Mouse (Mus musculus): Measurements from ENCODE around the gene Fhod1. TPM values are rescaled to one million over a fixed set of nuclear protein-coding genes. Genes with fewer than 3 reads are reported as not detected.
A peak's percentile ranks its signal among the peaks of the same experiment; 100 is the strongest.

Gene Fhod1
- polyA plus RNA-seq, 1 experiment = 30.7 TPM

- Histone ChIP-seq H3K79me3 (ENCODE audit: low read depth) (peaks cover 14% of the 10 kb centered on the region), H3K79me2 (ENCODE audit: control insufficient read depth, insufficient read depth) (peaks cover 30% of the 10 kb centered on the region), H3K4me3 (ENCODE audit: insufficient read depth, poor library complexity, severe bottlenecking) (no peak overlapping the region), H3K36me3 (ENCODE audit: control insufficient read depth, insufficient read depth) (no peaks in the 10 kb centered on the region), H3K27me3 (ENCODE audit: control insufficient read depth, insufficient read depth, insufficient read length) (no peaks in the 10 kb centered on the region), H3ac (ENCODE audit: control insufficient read depth, insufficient read length, low read depth) (no peak overlapping the region)
- TF ChIP-seq MYOD1 (IDR thresholded peaks at IDR 0.05; ENCODE audit: control insufficient read depth, insufficient read length, low read depth) (no peak), MYOG (IDR thresholded peaks at IDR 0.05; ENCODE audit: control insufficient read depth, extremely low read depth, insufficient read length) (no peak), MAX (IDR thresholded peaks at IDR 0.05) (peak; percentile 72), FOSL1 (IDR thresholded peaks at IDR 0.05; ENCODE audit: insufficient read depth, low read length, poor library complexity, severe bottlenecking) (no peak), CEBPB (IDR thresholded peaks at IDR 0.05; ENCODE audit: low read depth) (no peak), CTCF (IDR thresholded peaks at IDR 0.05; ENCODE audit: control insufficient read depth, insufficient read depth, insufficient read length) (peak; percentile 89), USF1 (IDR thresholded peaks at IDR 0.05; ENCODE audit: low read depth) (no peak)
These were observed 57.0 kb downstream of the Fhod1 start for GRCm38 (mm10) chr8:105290554-105291314.

- Histone ChIP-seq H3K36me3 (ENCODE audit: control insufficient read depth, insufficient read depth) (peaks cover 5% of the 10 kb centered on the region), H3K4me3 (ENCODE audit: insufficient read depth, poor library complexity, severe bottlenecking) (peak within 1 kb of the TSS; percentile 39), H3K79me3 (ENCODE audit: low read depth) (peaks cover 14% of the 10 kb centered on the region), H3ac (ENCODE audit: control insufficient read depth, insufficient read length, low read depth) (peak within 1 kb of the TSS; percentile 63), H3K27me3 (ENCODE audit: control insufficient read depth, insufficient read depth, insufficient read length) (no peaks in the 10 kb centered on the region), H3K79me2 (ENCODE audit: control insufficient read depth, insufficient read depth) (peaks cover 30% of the 10 kb centered on the region)
- no peak for TF ChIP-seq MYOG (IDR thresholded peaks at IDR 0.05; ENCODE audit: control insufficient read depth, extremely low read depth, insufficient read length)
- TF ChIP-seq MAX (IDR thresholded peaks at IDR 0.05) = peak; percentile 83
- TF ChIP-seq CTCF (IDR thresholded peaks at IDR 0.05; ENCODE audit: control insufficient read depth, insufficient read depth, insufficient read length) = peak; percentile 94
These were observed 57.8 kb downstream of the Fhod1 start, which contains the start of gene 4931428F04Rik for GRCm38 (mm10) chr8:105289805-105290460. TSS of gene 4931428F04Rik (minus strand) at chr8:105289864.

- peak overlapping the region; percentile 39 for H3K4me3 ChIP-seq (ENCODE audit: insufficient read depth, poor library complexity, severe bottlenecking)
- H3ac ChIP-seq (ENCODE audit: control insufficient read depth, insufficient read length, low read depth) = peak overlapping the region; percentile 63
- TF ChIP-seq MYOG (IDR thresholded peaks at IDR 0.05; ENCODE audit: control insufficient read depth, extremely low read depth, insufficient read length) = no peak
- TF ChIP-seq MAX (IDR thresholded peaks at IDR 0.05) = peak; percentile 37
- TF ChIP-seq FOSL1 (IDR thresholded peaks at IDR 0.05; ENCODE audit: insufficient read depth, low read length, poor library complexity, severe bottlenecking) = no peak
- no peak for TF ChIP-seq MYOD1 (IDR thresholded peaks at IDR 0.05; ENCODE audit: control insufficient read depth, insufficient read length, low read depth)
- no peak for TF ChIP-seq CEBPB (IDR thresholded peaks at IDR 0.05; ENCODE audit: low read depth)
- TF ChIP-seq CTCF (IDR thresholded peaks at IDR 0.05; ENCODE audit: control insufficient read depth, insufficient read depth, insufficient read length) = peak; percentile 2
- TF ChIP-seq USF1 (IDR thresholded peaks at IDR 0.05; ENCODE audit: low read depth) = no peak
- H3K27me3 ChIP-seq (ENCODE audit: control insufficient read depth, insufficient read depth, insufficient read length) = no peaks in the 10 kb centered on the region
- peaks cover 5% of the 10 kb centered on the region for H3K36me3 ChIP-seq (ENCODE audit: control insufficient read depth, insufficient read depth)
- H3K79me2 ChIP-seq (ENCODE audit: control insufficient read depth, insufficient read depth) = peaks cover 30% of the 10 kb centered on the region
- H3K79me3 ChIP-seq (ENCODE audit: low read depth) = peaks cover 14% of the 10 kb centered on the region
These were observed 58.6 kb downstream of the Fhod1 start for GRCm38 (mm10) chr8:105288958-105289732.

GRCm38 (mm10) chr8:105288231-105288630 lies 59.5 kb downstream of the Fhod1 start:
- Histone ChIP-seq H3K79me3 (ENCODE audit: low read depth) (peaks cover 14% of the 10 kb centered on the region), H3K36me3 (ENCODE audit: control insufficient read depth, insufficient read depth) (peaks cover 5% of the 10 kb centered on the region), H3K79me2 (ENCODE audit: control insufficient read depth, insufficient read depth) (peaks cover 30% of the 10 kb centered on the region), H3K4me3 (ENCODE audit: insufficient read depth, poor library complexity, severe bottlenecking) (peak overlapping the region; percentile 39), H3ac (ENCODE audit: control insufficient read depth, insufficient read length, low read depth) (no peak overlapping the region), H3K27me3 (ENCODE audit: control insufficient read depth, insufficient read depth, insufficient read length) (no peaks in the 10 kb centered on the region)
- TF ChIP-seq USF1 (IDR thresholded peaks at IDR 0.05; ENCODE audit: low read depth) = no peak
- no peak for TF ChIP-seq CEBPB (IDR thresholded peaks at IDR 0.05; ENCODE audit: low read depth)
- TF ChIP-seq MYOD1 (IDR thresholded peaks at IDR 0.05; ENCODE audit: control insufficient read depth, insufficient read length, low read depth) = no peak
- no peak for TF ChIP-seq FOSL1 (IDR thresholded peaks at IDR 0.05; ENCODE audit: insufficient read depth, low read length, poor library complexity, severe bottlenecking)
- TF ChIP-seq MAX (IDR thresholded peaks at IDR 0.05) = no peak
- TF ChIP-seq CTCF (IDR thresholded peaks at IDR 0.05; ENCODE audit: control insufficient read depth, insufficient read depth, insufficient read length) = no peak
- no peak for TF ChIP-seq MYOG (IDR thresholded peaks at IDR 0.05; ENCODE audit: control insufficient read depth, extremely low read depth, insufficient read length)

GRCm38 (mm10) chr8:105286907-105287306 lies 60.8 kb downstream of the Fhod1 start:
- Histone ChIP-seq H3K79me2 (ENCODE audit: control insufficient read depth, insufficient read depth) (peaks cover 30% of the 10 kb centered on the region), H3ac (ENCODE audit: control insufficient read depth, insufficient read length, low read depth) (no peak overlapping the region), H3K36me3 (ENCODE audit: control insufficient read depth, insufficient read depth) (peaks cover 15% of the 10 kb centered on the region), H3K27me3 (ENCODE audit: control insufficient read depth, insufficient read depth, insufficient read length) (no peaks in the 10 kb centered on the region), H3K79me3 (ENCODE audit: low read depth) (peaks cover 14% of the 10 kb centered on the region), H3K4me3 (ENCODE audit: insufficient read depth, poor library complexity, severe bottlenecking) (no peak overlapping the region)
- no peak for TF ChIP-seq CTCF (IDR thresholded peaks at IDR 0.05; ENCODE audit: control insufficient read depth, insufficient read depth, insufficient read length)
- no peak for TF ChIP-seq MYOD1 (IDR thresholded peaks at IDR 0.05; ENCODE audit: control insufficient read depth, insufficient read length, low read depth)
- no peak for TF ChIP-seq FOSL1 (IDR thresholded peaks at IDR 0.05; ENCODE audit: insufficient read depth, low read length, poor library complexity, severe bottlenecking)
- no peak for TF ChIP-seq USF1 (IDR thresholded peaks at IDR 0.05; ENCODE audit: low read depth)
- no peak for TF ChIP-seq MAX (IDR thresholded peaks at IDR 0.05)
- TF ChIP-seq MYOG (IDR thresholded peaks at IDR 0.05; ENCODE audit: control insufficient read depth, extremely low read depth, insufficient read length) = no peak
- TF ChIP-seq CEBPB (IDR thresholded peaks at IDR 0.05; ENCODE audit: low read depth) = no peak

All from C2C12 (cell line).